Mouse (Mus musculus) heart, adult 18-20 months (tissue): Measurements from ENCODE around the gene Homer2. TPM values are rescaled to one million over a fixed set of nuclear protein-coding genes. Genes with fewer than 3 reads are reported as not detected.

Experiments used
- DNase-seq, 2 experiments: peaks; one replicate each; pipeline ENCODE4 v3.0.0; 2021 to 2022; ENCODE audit warnings: mixed read lengths in 1 of 2
- total RNA-seq, 2 experiments: library from RNA; stranded (reverse); gene quantifications; 2 replicates each; pipeline ENCODE4 v1.2.3; 2021

The Homer2 gene
- total RNA-seq, 2 experiments from 2014 or later = 83.1 to 84.1 TPM

DNA sequence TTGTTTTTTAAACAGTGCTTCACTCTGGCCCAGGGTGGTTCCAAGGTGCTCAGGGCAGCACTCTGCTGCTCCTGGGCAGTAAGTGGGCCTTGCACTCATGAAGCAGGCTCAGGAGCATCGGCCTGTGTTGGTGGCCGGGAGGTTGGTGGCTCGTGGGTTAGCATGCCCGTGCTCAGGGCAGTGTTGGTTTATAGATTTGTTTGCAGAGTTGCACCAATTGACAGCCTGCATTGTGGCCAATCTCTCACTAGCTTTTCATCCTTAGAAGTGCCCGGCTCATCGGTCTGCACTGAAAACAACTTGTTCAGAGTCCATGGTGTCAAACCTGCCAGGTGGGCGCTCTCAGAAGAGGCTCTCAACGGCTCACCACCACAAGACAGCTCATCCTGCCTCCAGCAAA is 113.9 kb downstream of the Homer2 start:
- DNase-seq = no peak

DNA sequence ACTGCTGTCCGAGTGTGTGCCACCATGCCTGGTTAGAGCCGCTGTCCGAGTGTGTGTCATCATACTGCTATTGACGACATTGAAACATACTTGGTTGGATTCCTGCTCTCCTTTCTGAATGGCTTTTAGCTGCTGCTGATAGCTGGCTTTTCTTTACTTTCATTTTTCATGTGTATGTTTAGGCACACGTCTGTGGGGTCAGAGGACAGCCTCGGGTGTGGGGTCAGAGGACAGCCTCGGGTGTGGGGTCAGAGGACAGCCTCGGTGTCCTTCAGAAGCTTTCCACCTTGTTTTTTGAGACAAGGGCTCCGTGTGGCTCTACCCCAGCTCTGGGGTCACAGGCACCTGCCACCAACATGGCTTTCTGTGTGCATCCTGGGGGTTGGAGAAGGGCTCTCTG is 114.6 kb downstream of the Homer2 start:
- no peak for DNase-seq

DNA sequence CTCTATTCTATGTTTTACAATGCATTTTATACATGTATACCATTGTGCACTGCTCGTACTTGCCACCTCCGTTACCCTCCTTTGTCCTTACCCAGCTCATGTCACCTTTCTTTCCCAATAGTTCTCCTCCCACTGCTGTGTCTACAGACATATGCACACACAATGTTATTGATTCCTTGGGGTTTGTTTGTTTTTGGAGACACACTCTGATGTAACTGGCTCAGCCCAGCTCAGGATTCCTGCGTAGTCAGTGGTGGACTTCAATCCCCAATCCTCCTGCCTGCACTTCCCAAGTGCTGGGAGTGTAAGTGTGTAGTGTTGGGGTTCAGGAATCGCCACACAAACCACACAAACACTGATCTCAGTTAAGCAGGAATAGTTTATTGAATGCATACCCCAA is 120.1 kb downstream of the Homer2 start:
- no peak for DNase-seq

DNA sequence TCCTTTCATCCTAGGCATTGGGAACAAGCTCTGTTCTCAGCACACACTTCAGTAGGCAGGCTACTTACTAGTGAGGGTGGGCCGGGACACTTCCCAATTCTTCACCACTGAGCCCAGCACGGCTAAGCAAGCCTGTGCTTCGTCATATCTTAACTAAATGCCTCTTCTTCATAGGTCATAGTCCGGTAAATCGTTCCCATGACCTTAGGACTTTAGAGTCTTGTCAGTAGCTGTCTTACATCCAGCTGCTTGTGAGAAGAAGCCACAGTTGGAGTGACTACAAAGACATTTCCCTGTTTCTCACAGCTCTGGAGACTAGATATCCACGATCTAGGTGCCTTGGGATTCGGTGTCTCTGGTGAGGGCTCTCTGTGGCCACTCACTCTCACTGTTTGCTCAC is 122.0 kb downstream of the Homer2 start:
- DNase-seq = no peak

DNA sequence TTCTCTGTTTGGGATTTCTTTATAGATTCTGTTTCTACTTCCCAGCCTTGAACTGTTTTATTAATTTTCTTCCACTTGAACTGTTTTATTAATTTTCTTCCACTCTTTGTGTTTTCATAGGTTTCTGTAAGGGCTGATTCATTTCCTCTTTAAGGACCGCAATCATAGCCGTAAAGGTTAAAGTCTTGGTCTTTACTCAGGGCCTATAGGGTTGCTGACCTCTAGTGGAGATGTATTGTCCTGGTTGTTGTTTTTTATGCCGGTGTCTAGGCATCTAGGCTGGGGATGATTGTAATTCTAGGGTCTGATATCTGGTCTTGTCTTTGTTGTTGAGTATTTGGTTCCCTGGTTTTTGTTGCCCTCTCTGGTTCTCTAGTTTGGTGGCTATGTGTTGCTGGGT is 123.8 kb downstream of the Homer2 start:
- DNase-seq = no peak

DNA sequence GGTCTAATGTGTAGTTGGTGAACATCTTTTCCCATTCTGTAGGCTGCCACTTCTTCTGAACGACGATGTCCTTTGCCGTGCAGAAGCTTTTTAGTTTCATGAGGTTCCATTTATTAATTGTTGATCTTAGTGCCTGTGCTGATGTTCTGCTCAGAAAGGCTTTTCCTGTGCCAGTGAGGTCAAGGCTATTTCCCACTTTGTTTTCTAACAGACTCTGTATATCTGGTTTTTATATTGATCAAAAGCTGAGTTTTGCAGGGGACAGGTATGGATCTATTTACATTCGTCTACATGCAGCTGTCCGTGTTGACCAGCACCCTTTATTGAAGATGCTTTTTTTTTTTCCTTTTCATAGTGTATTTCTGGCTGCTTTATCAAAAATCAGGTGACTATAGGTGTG is 128.0 kb downstream of the Homer2 start:
- DNase-seq = no peak

DNA sequence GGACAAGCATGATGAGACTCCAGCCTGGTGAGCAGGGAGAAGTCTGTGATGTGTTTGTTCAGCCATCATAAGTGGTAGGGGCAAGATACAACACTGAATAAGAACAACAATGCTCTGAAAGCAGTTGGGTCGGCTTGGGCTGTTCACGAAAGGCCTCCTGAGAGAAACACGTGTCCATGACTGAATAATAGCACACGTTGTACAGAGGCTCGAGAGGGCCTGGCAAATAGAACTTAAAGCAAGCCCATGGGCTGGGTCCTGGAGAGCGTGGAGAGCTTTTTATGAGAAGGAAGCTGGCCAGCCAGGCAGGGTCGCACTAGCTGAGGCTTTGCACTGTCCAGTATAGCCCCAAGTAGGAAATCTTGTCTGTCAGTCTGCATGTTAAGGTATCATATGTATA is 128.9 kb downstream of the Homer2 start:
- DNase-seq = no peak

DNA sequence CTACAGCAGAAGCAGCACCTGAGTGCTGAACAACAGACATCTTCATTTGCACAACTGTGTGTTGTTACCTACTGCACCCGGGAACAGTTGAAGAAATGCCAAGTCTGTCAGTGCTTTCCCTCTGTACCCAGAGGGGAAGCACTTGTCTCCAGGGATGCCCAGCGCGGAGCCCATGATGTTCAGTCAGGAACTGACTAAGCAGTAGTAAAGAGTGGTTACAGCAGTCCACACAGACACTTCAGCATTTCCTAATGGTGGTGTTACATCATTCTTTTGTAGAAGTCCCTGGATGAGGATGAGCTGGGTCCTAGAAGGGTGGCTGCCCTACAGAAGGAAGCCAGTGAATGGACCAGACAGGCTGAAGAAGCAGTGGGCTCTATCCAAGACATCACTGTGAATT is 129.5 kb downstream of the Homer2 start:
- no peak for DNase-seq

DNA sequence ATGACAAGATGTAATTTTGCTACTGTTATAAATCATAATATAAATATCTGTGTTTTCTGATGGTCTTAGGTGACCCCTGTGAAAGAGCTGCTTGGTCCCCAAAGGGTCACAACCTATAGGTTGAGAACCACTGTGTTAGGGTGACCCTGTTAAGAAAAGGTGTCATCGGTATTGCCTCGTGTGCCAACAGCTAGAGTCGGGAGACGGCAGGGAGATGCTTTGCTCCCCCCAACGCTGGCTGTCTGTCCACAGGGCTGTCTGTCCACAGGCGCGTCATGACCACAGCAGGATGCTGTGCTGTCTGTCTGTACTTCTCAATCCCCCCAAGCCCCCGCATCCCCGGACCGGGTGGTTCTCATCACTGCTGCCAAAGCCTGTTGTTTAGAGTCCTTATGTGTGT is 131.7 kb downstream of the Homer2 start:
- no peak for DNase-seq

DNA sequence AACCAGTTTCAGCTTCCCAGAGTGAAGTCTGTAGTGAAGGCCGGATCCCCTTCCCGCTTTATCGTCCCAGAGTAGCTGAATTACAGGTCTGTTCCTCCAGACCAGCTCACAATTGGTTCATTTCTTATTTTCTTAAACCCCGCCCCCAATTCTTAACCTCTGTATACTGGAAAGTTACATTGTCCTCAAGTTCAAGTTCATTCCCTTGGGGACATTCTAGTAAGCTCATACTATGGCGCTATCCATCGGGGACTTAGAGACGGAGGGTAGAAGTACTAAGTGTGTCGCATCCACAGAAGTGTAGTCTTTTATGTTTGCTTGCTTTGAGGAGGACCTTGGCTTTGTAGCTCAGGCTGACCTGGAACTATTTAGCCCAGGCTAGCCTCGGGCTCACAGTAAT is 133.5 kb downstream of the Homer2 start:
- no peak for DNase-seq

DNA sequence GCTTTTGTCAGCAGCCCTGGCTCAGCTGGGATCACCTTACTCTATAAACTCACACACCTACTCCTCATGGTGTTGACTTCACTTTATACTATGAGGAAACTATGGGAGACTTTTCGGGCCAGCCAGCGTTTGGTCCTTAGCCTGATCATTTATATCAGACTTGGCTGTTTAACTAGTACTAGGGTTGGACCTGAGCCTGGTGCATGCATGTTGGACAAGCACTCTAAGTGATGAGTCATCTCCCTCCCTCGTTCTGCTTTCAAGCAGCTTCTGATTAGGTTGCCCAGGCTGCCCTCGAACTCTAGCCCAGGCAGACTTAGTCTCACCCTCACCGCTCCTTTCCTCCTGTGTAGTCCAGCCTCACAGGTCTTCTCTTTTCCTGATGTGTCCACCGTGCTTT is 133.9 kb downstream of the Homer2 start:
- peak; percentile 68 to 76 for DNase-seq

DNA sequence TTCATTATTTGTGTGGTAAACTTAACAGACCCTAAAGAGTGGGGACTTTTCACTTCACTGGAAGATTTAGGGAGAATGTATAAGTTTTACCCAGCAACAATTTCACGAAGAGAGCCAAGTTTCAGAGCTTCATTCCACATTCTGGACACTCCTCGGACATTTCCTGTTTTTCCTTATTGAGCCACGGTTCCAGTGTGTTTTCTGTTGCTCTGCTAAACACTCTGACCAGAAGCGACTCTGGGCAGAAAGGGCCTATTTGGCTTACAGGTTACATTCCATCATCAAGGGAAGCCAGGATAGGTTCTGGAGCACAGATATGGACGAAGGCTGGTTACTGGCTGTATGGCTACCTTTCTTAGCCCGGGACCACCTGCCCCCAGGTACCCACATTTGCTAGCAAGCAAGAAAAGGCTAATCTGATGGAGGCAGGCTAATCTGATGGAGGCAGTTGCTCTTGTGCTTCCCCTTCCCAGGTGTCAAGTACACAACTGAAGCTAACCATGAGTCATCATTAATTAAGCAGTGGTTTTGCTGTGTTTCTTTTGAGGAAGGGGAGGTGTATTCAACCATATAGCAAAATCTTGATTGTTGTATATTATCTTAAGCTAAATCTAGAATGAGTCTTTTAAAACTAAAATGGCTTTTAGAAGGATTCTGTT is 134.6 kb downstream of the Homer2 start:
- DNase-seq = no peak

DNA sequence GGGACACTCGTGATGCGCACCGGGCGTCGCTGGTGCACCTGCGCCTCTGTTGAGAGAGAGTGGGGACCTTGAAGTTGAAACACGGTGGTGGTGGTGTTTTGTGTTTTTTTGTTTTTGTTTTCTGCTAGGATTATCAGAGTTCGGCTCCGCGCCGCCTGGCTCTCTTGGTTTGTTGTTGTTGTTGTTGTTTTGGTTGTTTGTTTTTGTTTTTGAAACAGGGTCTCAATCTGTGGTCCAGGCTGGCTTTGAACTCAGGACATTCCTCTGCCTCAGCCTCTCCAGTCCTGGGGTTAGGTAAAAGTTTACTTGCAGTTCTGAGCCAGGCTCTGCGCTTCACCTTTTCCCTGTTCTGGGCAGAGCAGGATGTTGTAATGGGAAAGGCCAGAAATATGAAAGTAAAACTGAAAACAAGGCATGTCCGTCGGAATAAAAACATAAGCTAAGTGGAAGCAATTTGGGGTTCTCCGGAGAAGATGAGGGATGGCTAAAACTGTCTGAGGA is 135.3 kb downstream of the Homer2 start:
- DNase-seq = peak; percentile 41 to 51

DNA sequence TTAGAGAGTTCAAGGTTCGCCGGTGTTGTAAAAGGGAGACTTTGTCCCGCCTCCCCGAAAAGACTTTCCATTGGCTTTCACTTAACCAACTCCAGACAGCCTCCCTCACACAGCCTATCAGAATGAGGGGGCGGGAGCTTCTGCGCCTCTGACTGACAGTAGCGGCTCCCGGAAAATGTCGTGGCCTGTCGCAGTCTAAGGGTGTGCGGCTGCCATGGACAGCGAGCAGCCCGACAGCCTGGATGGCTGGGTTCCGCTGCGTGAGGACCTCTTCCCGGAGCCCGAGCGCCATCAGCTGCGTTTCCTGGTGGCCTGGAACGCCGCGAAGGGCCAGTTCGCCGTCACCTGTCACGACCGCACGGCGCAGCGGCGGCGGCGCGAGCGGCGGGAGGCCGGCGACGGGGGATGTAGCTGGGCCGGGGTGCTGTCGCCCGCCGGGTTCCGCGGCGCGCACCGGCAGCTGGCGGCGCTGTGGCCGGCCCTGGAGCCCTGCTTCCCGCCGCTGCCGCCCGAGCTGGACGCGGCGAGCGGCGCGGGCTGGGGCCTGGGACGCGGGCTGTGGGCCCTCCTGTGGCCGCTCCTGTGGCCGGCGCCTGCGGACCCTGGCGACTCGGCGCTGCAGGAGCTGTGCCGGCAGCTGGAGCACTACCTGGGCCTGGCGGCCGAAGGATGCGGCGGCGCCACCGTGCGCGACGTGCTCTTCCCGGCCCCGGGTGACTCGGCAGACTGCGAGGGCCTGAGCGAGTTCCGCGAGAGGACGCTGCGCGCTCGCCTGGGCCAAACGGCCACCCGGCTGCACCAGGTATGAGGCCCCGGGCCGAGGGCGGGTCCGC is 136.0 kb downstream of the Homer2 start, which contains the start of gene Whamm:
Gene Whamm, plus strand, starts transcription at position 159 of the 833 bp plus-strand sequence.
- DNase-seq = peak; percentile 95 to 97

DNA sequence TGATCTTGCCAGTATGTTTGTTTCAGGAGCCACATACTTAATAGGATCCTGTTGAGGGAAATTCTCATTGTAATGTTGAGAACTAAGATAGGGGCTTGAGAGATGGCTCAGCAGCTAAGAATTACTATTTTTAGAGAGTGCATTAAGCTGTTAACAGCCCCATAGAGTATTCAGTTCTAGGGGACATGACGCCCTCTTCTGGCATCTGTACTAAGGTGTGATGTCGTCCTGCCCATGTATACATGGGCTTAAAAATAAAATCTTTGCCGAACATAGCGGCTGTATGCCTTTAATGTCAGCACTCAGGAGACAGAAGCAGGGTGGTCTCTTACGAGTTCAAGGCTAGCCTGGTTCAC is 136.6 kb downstream of the Homer2 start:
- DNase-seq = no peak

DNA sequence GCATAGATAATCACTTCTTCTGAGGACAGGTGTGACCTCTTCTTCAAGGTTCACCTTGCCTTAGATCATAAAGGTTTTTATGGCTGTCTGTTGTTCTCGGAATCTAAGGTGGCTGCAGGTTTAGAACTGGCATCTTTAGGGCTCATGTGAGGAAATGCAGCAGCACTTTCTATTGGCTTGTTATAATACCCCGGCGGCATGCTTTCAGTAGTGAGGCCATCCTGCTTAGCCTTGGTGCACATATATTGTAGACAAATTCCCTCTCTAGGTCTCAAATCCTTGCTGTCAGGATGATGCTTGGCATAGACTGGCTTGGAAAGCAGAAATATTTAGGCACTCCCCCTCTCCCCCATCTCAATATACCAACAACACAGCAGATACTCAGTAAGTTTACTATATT is 137.1 kb downstream of the Homer2 start:
- no peak for DNase-seq

DNA sequence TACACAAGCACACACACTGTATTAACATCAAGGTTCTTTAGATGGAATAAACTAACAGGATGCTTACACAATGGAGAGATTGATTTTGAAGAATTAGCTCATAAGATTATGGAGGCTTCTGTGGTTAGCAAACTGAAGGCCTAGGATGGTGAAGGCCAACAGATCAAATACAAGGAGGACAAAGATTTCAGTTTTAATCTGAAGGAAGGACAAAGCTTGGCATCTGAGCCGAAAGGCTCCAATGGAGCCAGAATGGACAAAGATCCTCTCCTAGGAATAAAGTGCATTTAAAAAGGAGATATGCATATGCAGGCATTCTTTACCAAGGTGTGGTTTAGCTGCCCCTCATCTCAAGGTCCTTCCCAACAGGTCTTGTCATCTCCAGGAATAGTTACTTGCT is 137.5 kb downstream of the Homer2 start:
- DNase-seq = no peak

DNA sequence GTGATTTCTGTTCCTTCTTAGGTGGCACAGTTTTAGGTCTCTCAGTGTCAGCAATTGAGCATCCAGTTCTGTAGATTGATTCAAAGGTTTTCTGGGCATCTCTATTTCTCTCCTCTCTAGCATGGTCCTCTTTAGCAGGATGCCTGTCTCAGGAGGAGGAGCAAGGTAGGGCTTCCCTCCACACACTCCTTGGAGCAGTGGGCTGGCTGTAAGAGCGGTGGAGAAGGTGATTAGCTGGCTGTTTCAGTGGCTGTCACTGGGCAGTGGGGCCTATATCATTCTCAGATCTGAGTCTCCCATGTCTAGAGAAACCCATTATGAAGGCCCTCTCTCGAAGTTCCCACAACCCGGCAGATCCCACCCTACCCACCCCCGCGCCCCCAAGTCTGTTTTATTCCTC is 139.9 kb downstream of the Homer2 start:
- DNase-seq = no peak

DNA sequence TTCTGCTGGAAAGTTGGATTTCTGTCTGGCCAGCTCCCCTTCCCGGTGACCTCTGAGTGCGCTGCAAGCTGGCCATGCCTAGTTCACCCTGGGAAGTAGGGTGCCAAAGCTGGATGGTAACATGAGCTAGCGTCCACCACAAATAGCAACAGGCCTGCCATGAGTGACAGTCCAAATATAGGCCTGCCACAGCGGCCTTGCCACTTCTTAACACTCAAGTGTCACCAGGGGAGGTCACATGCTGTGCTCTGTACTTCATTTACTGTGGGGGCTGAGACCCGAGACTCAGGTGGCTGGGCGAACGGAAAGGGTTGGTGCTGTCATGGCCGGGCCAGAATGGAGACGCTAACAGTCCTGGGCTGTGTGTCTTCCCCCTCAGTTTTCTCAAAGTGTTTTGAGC is 140.4 kb downstream of the Homer2 start, which contains the start of gene Fsd2:
Gene Fsd2, minus strand, starts transcription at position 53 of the 400 bp plus-strand sequence.
- peak; percentile 69 to 87 for DNase-seq

DNA sequence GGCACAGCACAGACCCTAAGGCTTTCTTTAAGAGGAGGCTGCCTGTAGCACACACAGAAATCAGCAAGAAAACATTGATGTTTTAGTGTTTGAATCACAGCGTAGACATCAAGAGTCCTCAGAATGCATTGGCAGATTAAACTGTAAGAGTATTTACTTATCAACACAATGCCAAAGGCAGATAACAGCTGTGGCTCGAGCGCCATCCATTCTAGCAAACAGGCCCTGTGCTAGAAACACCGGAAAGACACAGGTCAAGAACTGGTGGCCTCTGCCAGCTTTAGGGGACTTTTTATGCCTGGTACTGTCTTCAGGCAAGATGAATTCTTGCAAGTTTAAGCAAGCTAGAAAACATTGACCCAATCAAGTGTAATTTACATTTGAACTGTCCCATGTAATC is 141.0 kb downstream of the Homer2 start:
- DNase-seq = no peak

DNA sequence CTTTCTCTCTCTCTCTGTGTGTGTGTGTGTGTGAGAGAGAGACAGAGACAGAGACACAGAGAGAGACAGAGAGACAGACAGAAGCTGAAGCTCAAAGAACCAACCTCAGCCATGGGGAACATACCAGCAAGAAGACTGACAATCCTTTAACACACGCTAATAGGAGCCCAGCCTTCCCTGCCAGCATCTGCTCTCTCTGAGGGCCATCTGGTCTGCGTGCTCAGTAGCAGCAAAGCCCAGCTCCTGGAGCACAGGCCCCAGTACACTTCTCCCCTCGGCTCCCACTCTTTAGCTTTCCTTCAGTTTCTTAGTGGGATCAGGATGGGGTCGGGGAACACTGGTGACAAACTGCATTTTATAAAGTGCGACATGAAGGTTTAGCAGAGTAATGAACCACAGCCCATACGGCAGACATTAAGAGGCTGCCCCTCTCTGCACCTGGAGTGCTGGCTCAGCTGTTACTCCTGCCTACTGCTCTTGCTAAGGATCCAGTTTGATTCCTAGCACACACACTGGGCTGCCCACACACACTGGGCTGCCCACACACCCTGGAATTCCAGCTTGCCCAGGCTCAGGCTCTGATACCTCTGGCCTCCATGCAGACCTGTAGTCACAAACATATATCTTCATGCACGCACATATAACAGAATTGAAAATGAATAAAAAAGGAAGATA is 141.8 kb downstream of the Homer2 start:
- no peak for DNase-seq

DNA sequence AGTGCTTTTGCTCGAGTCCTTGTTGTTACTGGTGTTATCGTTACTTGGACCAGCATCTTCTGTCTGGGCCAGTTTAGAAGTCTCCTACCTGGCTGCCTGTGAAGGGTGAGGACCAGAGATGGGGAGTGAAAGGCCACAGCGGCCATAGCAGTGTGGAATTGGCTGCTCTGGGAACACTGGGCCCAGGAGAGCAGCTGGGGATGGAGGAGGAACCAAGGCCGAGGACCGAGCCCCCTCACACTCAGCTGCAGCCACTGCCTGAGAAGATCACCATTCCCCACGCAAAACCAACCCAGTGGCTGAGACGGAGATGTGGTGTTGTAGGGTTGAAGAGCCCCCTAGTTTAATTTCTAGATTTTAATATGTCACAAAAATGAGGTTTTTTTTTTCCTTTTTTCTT is 142.6 kb downstream of the Homer2 start:
- no peak for DNase-seq

DNA sequence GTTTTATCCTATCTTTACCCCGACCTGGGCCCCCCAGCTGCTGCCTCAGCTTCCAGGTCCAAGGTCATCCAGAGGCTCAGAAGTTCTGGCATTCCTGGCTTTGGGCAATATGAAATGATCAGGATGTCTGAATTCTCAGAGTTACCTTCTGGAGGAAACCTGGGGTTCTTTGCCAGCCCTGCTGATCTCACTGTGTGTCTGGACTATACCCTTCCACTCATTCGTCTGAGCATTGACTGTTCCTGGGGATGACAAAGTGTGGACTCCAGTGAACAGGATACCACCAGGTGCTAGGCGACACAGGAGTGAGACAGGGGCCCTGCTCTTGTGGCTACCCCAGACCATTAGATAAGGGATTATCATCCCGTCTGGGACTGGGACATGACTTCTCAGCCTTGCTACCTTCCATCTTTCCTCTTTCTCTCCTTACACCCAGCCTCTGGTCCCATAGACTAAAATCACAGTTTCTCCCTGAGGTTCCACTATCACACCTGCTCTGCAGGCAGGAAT is 143.8 kb downstream of the Homer2 start:
- DNase-seq = no peak
